Mouse (Mus musculus): ENCODE data around the gene Immp2l.

Gene Immp2l

DNA sequence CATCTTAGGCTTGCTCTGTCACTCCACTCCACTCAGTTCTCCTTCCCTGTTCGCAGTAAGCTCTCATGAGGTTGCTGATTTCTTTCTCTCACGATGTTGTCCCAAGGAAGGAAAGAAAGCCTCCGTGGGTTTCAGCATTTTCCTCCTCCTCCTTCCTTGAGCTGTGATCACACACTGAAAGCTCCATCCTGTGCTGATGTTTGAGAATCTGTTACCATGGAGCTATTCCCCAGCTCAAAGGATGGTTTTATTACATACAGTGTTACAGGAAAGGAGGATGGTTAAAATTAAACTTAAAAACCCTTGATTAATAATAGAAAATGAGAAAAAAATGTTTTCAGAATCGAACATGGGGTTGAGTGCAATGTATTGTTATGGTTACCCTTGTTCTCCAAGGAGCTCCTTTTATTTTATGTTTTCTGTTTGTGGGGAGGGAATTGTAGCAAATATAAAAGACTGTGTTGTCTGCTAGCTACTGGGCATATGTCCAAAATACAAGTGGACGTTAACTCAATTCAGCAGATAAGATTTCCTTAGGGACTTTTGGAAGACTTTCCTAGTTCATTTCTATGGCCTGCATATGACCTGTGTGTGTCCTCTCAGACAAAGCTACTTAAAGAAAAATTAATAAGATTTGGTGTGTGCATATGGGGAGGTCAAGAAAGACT, 853.5 kb downstream of the Immp2l start:
- no peak for DNase-seq

DNA sequence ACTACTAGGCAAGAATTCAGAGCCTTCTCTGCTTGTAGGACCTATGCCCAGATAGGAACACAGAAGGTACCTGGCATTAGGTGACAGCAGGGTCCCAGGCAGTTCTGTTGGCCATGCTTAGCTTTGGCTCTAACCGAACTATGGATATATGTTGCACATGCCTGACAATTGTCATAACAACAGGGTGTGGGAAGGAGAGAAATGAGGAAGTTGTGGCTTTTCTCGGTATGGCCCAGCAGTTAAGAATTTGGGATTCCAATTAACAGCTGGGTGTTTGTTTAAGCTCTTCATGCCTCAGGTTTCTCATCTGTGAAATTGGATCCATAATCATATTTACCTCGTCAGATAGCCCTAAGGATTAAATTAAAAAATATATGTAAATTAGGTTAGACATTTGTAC, 854.6 kb downstream of the Immp2l start:
- no peak for DNase-seq

DNA sequence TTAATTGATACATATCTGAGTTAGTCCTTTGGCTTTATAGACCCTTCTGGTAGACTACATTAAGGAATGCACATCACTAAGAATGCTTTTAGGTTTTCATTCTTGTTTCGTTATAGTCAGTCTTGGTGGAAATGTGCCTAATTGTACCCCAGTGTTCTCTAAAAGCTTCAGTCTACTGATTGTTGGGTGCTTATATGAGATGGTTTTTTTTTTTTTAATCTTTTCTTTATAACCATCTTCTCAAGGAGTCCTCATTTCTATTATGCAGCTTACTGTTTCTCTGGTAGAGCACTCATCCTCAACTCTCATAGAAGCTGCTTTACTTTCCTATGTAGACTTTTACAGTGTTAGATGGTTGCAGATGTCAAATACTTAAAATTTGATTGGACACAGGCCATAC, 855.1 kb downstream of the Immp2l start:
- no peak for DNase-seq

DNA sequence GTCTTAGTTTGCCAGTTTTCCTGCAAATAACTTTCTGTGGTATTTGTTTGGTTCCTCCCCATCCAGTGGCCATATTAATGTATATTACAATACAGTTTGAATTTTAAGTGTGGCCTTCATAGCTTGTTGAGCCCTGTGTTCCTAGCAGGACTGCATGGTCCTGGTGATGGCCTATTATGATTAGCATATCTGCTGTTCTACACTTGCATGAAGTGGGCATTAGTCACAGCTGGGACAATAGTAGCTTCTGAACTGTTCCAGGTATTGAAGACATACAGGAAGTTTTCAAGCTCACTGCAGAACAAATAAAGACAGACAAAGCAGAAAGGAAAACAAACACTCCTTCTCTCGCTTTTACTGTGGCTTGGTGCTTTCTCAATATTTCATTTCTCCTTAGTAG, 855.5 kb downstream of the Immp2l start:
- DNase-seq = no peak

DNA sequence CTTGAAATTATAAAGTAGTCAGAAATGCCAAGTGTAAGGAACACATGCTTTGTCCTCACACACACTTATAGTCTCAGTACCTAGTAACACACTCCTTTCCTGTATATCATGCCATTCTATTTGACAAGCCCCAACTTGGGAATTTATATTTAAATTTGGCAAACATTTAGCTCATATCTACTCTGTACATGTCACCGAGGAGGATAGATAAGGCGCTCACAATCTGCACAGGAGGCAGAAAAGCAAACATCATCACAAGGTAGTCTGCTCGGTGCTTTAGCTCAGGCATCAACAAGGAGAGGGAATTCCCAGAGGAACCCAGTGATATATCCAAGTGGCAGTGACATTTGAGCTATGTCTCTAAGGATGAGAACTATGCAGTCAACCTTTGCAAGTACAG, 856.9 kb downstream of the Immp2l start:
- no peak for DNase-seq

DNA sequence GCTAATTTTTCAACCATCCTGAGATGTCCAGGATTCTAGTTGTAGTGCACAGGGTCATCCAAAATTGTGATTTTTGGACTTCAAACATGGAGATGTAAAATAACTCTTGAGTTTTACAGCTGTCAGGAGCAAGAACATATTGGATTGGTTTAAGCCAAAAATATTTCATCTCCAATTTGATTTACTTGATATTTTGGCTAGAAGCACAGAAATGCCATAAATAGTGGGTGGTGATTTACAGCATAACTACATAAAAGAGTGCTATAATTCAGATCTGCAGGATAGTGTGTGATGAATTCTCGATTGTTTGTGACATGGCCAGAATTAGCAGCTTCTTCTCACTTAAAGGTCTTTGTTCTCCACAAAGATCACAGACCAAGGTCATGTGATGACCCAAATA, 884.1 kb downstream of the Immp2l start:
- no peak for DNase-seq

DNA sequence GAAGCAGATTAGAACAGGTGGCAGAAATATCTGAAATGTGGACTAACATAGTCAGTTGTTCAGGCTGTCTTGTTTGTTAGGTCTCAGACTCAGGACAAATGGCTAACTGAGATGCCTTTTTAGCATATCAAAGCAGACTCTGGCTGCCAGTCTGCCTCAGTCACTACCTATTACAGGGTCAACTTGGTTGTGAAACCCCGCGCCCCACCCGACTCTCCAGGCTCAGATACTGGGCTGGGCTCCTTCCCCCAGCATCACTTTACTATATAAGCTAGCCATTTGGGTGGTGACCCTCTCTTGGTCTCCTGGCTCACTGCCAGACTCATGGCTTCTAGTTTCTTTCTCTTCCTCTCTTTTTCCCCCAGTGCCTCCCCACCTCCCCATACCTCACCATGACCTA, 887.7 kb downstream of the Immp2l start:
- DNase-seq = no peak

DNA sequence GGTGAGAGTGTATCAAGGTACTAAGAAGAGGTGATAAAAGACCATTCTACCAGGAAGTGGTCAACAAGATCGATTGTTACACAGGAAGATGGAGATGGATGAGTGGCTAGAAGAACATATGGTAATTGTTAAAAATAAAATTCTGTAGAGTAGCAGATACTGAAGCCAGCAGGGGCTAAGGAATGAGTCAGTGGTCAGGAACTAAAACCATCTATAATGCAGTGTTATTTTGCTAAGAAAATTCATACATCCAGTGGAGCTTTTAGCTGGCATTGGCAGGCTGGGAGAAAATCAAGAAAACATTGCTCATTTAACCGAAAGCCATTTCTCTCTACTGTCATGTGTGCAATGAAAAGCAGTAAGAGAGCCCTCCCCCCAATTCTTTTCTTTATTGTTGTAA, 913.9 kb downstream of the Immp2l start:
- no peak for DNase-seq

DNA sequence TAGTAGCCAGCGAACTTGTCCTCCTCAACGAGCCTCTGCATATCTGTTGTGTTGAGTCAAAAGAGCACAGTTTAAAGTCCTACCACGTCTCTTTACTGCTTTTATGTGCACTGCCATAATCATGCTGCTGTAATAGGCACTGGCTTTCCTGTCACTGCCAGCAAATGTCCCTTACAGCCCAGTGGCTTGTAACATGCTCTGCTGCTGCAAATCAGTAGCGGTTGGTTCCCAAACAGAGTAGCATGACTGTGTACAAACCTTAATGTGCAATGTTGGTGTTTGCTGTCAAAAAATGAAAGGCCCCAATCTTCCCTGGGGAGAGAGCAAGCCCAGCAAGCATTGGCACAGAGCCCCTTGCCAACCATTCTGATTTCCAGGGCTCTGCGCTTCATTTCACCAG, 918.0 kb downstream of the Immp2l start:
- DNase-seq = no peak

DNA sequence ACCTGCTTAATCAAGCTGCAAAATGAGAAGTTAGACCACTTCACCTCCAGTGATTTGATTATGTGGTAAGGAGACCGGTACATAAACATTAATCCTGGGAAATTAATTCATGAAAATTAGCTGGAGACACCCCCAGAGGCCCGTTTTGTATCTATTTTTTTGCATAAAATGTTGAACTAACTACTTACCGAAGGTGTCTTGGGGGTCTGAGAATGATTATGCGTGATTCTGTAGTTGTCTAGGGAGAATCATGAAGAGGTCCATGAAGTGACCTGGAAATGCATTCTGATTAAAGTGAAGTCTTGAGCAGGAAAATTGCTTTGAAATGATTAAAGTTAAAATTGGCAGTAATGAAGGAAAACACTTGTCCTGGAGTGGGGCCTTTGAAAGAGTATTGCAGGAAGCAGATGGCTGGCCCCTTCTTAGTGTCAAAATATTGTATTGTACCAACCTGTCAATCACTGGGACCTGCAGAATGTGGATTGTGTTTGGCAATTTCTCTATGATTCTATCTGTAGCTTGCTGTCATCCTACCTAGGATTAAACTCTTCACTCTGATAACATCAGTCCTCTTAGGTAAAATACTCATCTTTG, 920.3 kb downstream of the Immp2l start:
- no peak for DNase-seq

DNA sequence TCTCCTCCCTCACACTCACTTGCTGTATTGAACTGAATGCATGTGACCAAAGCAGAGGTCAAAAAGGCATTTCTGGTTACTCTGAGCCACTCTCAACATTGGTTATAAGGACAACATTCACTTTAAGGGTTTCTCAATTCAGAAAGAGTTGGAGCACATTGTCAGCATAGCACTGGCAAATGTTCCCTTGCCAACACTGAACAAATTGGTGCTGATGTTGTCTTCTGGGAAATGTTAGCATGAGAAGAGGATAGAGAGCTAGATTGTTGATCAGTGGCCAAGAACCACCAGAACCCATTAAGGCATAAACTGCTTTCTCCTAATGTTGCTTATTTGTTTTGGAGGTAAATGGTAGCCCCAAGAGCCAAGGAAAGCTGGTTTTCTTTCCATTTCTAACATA, 922.6 kb downstream of the Immp2l start:
- DNase-seq = no peak

DNA sequence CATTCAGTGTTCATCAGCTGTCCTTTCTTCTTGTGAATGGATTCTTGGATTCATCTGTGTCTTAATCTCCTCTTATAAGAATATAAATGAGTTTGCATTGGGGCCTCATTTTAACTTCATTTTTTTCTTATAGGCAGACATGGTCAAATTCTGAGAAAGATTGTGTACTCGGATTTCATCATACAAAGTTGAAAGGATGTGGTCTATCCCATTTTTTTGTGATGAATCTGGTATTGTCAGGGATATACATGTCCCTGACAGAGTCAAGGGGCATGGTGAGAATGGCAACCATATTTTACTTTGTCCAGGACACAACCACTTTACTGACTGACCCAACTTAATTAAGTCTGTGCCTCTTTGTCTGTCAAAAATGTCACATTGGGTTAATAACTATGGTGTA, 925.5 kb downstream of the Immp2l start:
- no peak for DNase-seq

DNA sequence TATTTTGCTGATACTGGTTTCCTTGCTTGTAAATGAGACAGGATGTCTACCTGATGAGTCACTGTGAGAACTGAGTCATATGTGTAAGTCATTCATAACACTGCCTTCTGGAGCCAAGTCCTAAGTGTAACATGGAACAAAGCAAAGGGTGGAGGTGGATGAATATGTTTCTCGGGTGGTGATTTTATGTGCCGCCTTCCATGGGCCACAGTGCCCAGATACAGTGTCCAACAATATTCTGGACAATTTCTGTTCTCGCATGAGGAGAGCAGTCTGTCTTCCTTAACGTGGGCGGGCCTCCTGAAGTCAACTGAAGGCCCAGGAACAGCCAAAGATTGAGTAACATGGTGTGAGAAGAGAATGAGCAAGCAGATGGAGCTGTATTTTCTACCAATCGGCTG, 926.0 kb downstream of the Immp2l start:
- no peak for DNase-seq

DNA sequence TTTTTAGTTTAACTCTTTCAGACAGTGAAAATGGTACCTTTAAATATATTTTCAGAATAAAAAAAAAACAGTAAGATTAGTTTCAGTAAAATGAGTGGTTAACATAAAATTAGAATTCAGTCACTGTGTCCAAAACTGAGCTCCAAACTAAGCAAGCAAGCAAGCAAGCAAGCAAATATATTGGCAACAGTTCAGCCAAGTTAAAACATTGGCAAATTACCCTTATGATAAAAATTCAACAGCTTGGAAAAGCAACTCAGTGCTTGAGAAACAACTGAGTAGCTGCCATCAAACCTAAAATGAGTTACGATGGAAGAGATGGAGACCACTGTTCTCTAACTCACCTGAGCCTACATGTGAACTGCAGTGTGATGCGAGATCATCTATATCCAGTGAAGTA, 926.8 kb downstream of the Immp2l start:
- DNase-seq = no peak

DNA sequence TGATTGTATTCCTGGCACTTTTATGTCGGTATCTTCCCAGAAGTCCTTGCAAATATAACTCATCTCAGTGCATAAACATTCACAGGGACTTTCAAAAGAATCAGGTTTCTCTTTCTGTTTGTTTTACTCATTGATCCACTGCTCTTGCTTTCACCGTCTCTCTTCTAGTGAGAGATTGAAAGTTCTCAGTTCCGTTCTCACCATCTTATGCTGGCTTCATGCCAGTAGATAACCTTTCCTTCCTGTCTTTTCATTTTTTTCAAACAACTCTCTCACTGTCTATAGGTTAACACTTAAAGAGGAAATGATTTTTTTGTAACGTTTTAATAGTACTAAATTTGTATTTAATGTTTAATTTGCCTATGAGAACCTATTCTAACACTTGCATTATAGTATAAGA, 937.1 kb downstream of the Immp2l start:
- no peak for DNase-seq

DNA sequence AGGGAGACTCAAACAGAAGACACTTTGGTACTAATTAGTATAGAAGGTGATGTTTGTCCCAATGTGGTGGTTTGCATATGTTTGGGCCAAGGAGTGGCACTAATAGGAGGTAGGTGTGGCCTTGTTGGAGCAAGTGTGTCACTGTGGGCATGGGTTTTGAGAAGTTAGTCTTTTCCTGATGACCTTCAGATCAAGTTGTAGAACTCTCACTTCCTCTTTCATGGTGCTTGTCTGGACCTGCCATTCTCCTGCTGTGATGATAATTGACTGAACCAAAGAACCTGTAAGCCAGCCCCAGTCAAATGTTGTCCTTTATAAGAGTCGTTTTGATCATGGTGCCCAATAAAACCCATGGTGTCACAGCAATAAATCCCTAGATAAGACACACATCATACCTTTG, 967.5 kb downstream of the Immp2l start:
- no peak for DNase-seq

Data from kidney, postnatal 4 days (tissue).